Mouse (Mus musculus) kidney, embryonic 14.5 days (tissue): Measurements from ENCODE around the gene Ubn1. TPM values are rescaled to one million over a fixed set of nuclear protein-coding genes. Genes with fewer than 3 reads are reported as not detected.

Experiments
- ATAC-seq: fragments of 200-750 bp; cut with Nextera tagmentation; 2 replicates; pipeline ENCODE4 v1.8.0; 2017; ENCODE audit warnings: moderate number of reproducible peaks, mild to moderate bottlenecking, moderate TSS enrichment, moderate library complexity; ENCODE audit not compliant: low FRiP score, low TSS enrichment
- H3K27ac ChIP-seq: fragments of 300-500 bp; sonication (generic); 2 replicates; pipeline ENCODE4 v1.5.1; 2014; ENCODE audit warnings: low read depth, mild to moderate bottlenecking, low read length, moderate library complexity, mixed read lengths
- H3K27me3 ChIP-seq: fragments of 300-500 bp; sonication (generic); 2 replicates; pipeline ENCODE4 v1.6.1; 2014; ENCODE audit warnings: mild to moderate bottlenecking, low read length; ENCODE audit not compliant: control insufficient read depth, insufficient read depth
- H3K36me3 ChIP-seq: fragments of 300-500 bp; sonication (generic); 2 replicates; pipeline ENCODE4 v1.6.1; 2014; ENCODE audit warnings: low read length, mixed read lengths; ENCODE audit not compliant: control insufficient read depth, insufficient read depth
- H3K4me1 ChIP-seq: fragments of 300-500 bp; sonication (generic); 2 replicates; pipeline ENCODE4 v1.6.1; 2014; ENCODE audit warnings: low read length, mixed read lengths; ENCODE audit not compliant: control insufficient read depth, insufficient read depth
- H3K4me2 ChIP-seq: fragments of 300-500 bp; sonication (generic); replicated peaks from 2 replicates; pipeline ENCODE4 v1.6.1; 2014; ENCODE audit warnings: low read depth, mild to moderate bottlenecking, low read length
- H3K4me3 ChIP-seq: fragments of 300-500 bp; sonication (generic); 2 replicates; pipeline ENCODE4 v1.5.1; 2014; ENCODE audit warnings: mild to moderate bottlenecking, low read length
- H3K9ac ChIP-seq: fragments of 300-500 bp; sonication (generic); 2 replicates; pipeline ENCODE4 v1.6.1; 2014; ENCODE audit warnings: low read depth, mild to moderate bottlenecking, low read length, moderate library complexity
- H3K9me3 ChIP-seq: fragments of 300-500 bp; sonication (generic); 2 replicates; pipeline ENCODE4 v1.6.1; 2016; ENCODE audit warnings: low read length; ENCODE audit not compliant: control insufficient read depth
- WGBS: fragments of 180-500 bp; shearing (Covaris S2); extraction: QIAGEN DNeasy Blood & Tissue Kit; methylation state at CpG from one replicate; pipeline ENCODE4 v1.1.7; 2014; 5-methylcytosine and 5-hydroxymethylcytosine counted together
- polyA plus RNA-seq: library from polyadenylated mRNA; unstranded; fragments of >200 nt; fragmentation: Nextera tagmentation; extraction: Ambion mirVana; gene quantifications from 2 replicates; pipeline ENCODE4 v1.2.1, GENCODE M21; 2014

The Ubn1 gene
- polyA plus RNA-seq, 1 experiment from 2014 or later: 26.3 TPM

- H3K4me3 ChIP-seq: peak overlapping the region; percentile 76
- peaks cover 22% of the 10 kb centered on the region; the same call in 1 of the 2 replicates for H3K4me1 ChIP-seq
- H3K9me3 ChIP-seq: no peaks in the 10 kb centered on the region
- H3K4me2 ChIP-seq: peak overlapping the region; percentile 89
- WGBS: under 1% methylated on average over 74 of the region's 78 CpGs
- peaks cover 36% of the 10 kb centered on the region for H3K36me3 ChIP-seq
- H3K9ac ChIP-seq: peak overlapping the region; percentile 85
- H3K27me3 ChIP-seq: no peaks in the 10 kb centered on the region
- ATAC-seq: peak; percentile 75
- H3K27ac ChIP-seq: peak overlapping the region; percentile 97
These were observed 624 bp downstream of the Ubn1 start for GRCm38 (mm10) chr16:5050251-5051110.

- Histone ChIP-seq H3K9me3 (no peaks in the 10 kb centered on the region), H3K36me3 (peaks cover 55% of the 10 kb centered on the region), H3K4me3 (no peak overlapping the region), H3K4me1 (no peaks in the 10 kb centered on the region), H3K27me3 (no peaks in the 10 kb centered on the region), H3K9ac (no peak overlapping the region), H3K4me2 (no peak overlapping the region), H3K27ac (no peak overlapping the region)
- 92% methylated on average over 1 of the region's 1 CpGs for WGBS
- no peak for ATAC-seq
These were observed 8.3 kb downstream of the Ubn1 start for GRCm38 (mm10) chr16:5058114-5058513.

- no peak overlapping the region for H3K4me3 ChIP-seq
- H3K9ac ChIP-seq: no peak overlapping the region
- H3K4me1 ChIP-seq: no peaks in the 10 kb centered on the region
- H3K36me3 ChIP-seq: peaks cover 58% of the 10 kb centered on the region
- ATAC-seq: no peak
- no peaks in the 10 kb centered on the region for H3K27me3 ChIP-seq
- whole genome bisulfite sequencing: over 99% methylated on average over 4 of the region's 4 CpGs
- no peak overlapping the region for H3K4me2 ChIP-seq
- H3K27ac ChIP-seq: no peak overlapping the region
- no peaks in the 10 kb centered on the region for H3K9me3 ChIP-seq
These were observed 13.6 kb downstream of the Ubn1 start for GRCm38 (mm10) chr16:5063472-5063871.

GRCm38 (mm10) chr16:5070321-5070720, 20.5 kb downstream of the Ubn1 start:
- Histone ChIP-seq H3K27me3 (no peaks in the 10 kb centered on the region), H3K4me3 (no peak overlapping the region), H3K9ac (no peak overlapping the region), H3K4me1 (no peaks in the 10 kb centered on the region), H3K4me2 (no peak overlapping the region), H3K36me3 (peaks cover 76% of the 10 kb centered on the region), H3K9me3 (no peaks in the 10 kb centered on the region), H3K27ac (no peak overlapping the region)
- no peak for ATAC-seq
- WGBS: 88% methylated on average over 3 of the region's 3 CpGs

GRCm38 (mm10) chr16:5071974-5072373, 22.1 kb downstream of the Ubn1 start:
- H3K9me3 ChIP-seq: no peaks in the 10 kb centered on the region
- 96% methylated on average over 7 of the region's 7 CpGs for WGBS
- H3K9ac ChIP-seq: no peak overlapping the region
- no peak overlapping the region for H3K4me2 ChIP-seq
- peaks cover 82% of the 10 kb centered on the region for H3K36me3 ChIP-seq
- H3K4me3 ChIP-seq: no peak overlapping the region
- H3K4me1 ChIP-seq: no peaks in the 10 kb centered on the region
- H3K27me3 ChIP-seq: no peaks in the 10 kb centered on the region
- ATAC-seq: no peak
- no peak overlapping the region for H3K27ac ChIP-seq

GRCm38 (mm10) chr16:5074341-5074740, 24.5 kb downstream of the Ubn1 start:
- 92% methylated on average over 5 of the region's 5 CpGs for WGBS
- no peak overlapping the region for H3K27ac ChIP-seq
- H3K27me3 ChIP-seq: no peaks in the 10 kb centered on the region
- no peaks in the 10 kb centered on the region for H3K4me1 ChIP-seq
- H3K36me3 ChIP-seq: peaks cover 93% of the 10 kb centered on the region
- no peak for ATAC-seq
- no peaks in the 10 kb centered on the region for H3K9me3 ChIP-seq
- H3K4me3 ChIP-seq: no peak overlapping the region
- no peak overlapping the region for H3K9ac ChIP-seq
- no peak overlapping the region for H3K4me2 ChIP-seq

GRCm38 (mm10) chr16:5085196-5085595, 35.3 kb downstream of the Ubn1 start:
- no peaks in the 10 kb centered on the region for H3K4me1 ChIP-seq
- no peaks in the 10 kb centered on the region for H3K27me3 ChIP-seq
- H3K9ac ChIP-seq: no peak overlapping the region
- 88% methylated on average over 4 of the region's 4 CpGs for WGBS
- ATAC-seq: no peak
- no peak overlapping the region for H3K4me2 ChIP-seq
- H3K4me3 ChIP-seq: no peak overlapping the region
- H3K9me3 ChIP-seq: no peaks in the 10 kb centered on the region
- H3K36me3 ChIP-seq: peaks cover 66% of the 10 kb centered on the region
- H3K27ac ChIP-seq: no peak overlapping the region

- WGBS: 92% methylated on average over 2 of the region's 2 CpGs
- Histone ChIP-seq H3K27me3 (no peaks in the 10 kb centered on the region), H3K36me3 (peaks cover 62% of the 10 kb centered on the region), H3K4me1 (no peaks in the 10 kb centered on the region), H3K4me3 (no peak overlapping the region), H3K9me3 (no peaks in the 10 kb centered on the region), H3K27ac (no peak overlapping the region), H3K9ac (no peak overlapping the region), H3K4me2 (no peak overlapping the region)
- ATAC-seq: no peak
These were observed 36.3 kb downstream of the Ubn1 start for GRCm38 (mm10) chr16:5086179-5086578.

GRCm38 (mm10) chr16:5089021-5089420, 39.2 kb downstream of the Ubn1 start:
- no peak overlapping the region for H3K4me2 ChIP-seq
- no peak overlapping the region for H3K27ac ChIP-seq
- peaks cover 37% of the 10 kb centered on the region for H3K36me3 ChIP-seq
- no peaks in the 10 kb centered on the region for H3K9me3 ChIP-seq
- H3K4me1 ChIP-seq: no peaks in the 10 kb centered on the region
- WGBS: 64% methylated on average over 10 of the region's 10 CpGs
- no peak overlapping the region for H3K9ac ChIP-seq
- no peaks in the 10 kb centered on the region for H3K27me3 ChIP-seq
- H3K4me3 ChIP-seq: no peak overlapping the region
- no peak for ATAC-seq
